Mouse (Mus musculus) common myeloid progenitor, adult 5-6 weeks (primary cell): ENCODE measurements around the gene Nmi. TPM values are rescaled to one million over a fixed set of nuclear protein-coding genes. Genes with fewer than 3 reads are reported as not detected.

Experiments used
- ATAC-seq: replicated peaks from 2 replicates; pipeline ENCODE4 v1.8.0; 2016; ENCODE audit warnings: low read depth, mild to moderate bottlenecking, moderate TSS enrichment, inconsistent platforms; ENCODE audit not compliant: poor library complexity, severe bottlenecking
- total RNA-seq: library from RNA; stranded (forward); fragments of 200-1000, 187-1606 nt; gene quantifications from 2 replicates; pipeline ENCODE4 v1.2.3, GENCODE M21; 2017

Gene Nmi
- total RNA-seq, 1 experiment from 2014 or later, result 63.2 TPM

DNA sequence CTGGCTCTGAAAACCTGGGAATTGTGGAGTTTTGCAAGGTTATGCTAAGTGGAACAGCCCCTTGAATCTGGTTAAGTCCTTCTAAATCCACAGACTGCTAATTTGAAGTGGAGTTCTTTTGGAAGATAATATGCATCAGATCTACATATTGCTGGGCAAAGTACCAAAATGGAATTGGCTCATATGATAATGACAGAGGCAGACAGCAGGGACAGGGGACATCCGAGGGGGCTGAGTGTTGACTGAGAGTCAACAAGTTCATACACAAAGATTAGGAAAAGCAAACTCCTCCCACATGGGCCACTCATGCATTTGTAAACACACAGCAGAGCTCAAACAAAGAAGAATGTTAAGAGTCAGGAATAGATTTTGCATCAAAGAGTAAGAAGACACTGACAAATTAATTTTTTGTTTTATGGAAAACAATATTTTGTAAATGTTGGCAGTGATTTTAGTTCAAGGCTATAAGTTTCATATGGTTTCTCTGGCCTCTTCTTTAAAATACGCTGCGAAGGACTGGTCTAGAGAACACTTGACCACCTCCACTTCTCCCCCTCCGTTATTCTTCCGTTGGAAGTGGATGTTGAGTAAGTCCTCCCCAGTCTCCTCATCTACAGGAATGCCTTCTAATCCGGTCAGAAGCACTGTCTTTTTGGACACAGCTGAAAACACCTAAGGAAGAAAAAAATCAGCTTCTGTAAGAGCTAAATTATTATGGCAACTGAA is 25.0 kb downstream of the Nmi start:
- peak; percentile 36; the same call in 1 of the 2 replicates for ATAC-seq

DNA sequence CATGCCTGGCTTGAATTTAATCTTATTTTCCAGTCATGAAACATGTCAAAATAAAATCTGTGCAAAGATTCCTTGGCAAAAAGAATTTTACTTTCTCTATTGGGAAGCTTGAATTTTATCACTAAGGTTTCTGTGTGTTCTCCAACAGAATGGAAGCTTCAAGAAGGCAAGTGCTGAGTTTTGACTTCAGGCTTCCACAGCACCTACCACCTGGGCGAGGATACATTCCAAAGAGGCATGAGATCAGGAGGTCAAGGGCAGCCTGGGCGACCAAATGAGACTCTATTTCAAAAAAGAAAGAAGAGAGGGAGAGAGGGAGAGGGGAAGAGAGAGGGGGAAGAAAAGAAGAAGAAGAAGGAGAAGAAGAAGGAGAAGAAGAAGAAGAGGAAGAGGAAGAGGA is 27.5 kb downstream of the Nmi start:
- ATAC-seq, result 0 out of 2 replicates have a peak, but pooled peaks have one; percentile 40

- peak; percentile 73 for ATAC-seq
These were observed 31.5 kb downstream of the Nmi start for GRCm38 (mm10) chr2:51941832-51942231.

DNA sequence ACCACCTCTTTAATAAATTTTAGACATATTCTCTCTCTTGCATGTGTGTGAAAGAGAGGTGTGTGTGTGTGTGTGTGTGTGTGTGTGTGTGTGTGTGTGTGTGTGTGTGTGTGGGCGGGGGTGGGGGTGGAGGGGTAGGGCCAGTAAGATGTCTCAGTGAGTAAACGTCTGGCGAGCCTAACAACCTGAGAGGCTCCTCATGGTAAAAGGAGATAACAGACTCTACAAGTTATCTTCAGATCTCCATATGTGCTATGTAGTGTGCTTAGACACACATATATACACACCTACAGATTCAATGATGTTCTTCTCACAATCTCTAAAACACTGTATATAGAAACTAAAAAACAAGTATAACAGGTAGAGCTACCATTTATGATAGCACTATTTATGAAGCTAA is 34.5 kb downstream of the Nmi start:
- no peak for ATAC-seq

- ATAC-seq, result no peak
These were observed 36.3 kb downstream of the Nmi start for GRCm38 (mm10) chr2:51937004-51937403.

DNA sequence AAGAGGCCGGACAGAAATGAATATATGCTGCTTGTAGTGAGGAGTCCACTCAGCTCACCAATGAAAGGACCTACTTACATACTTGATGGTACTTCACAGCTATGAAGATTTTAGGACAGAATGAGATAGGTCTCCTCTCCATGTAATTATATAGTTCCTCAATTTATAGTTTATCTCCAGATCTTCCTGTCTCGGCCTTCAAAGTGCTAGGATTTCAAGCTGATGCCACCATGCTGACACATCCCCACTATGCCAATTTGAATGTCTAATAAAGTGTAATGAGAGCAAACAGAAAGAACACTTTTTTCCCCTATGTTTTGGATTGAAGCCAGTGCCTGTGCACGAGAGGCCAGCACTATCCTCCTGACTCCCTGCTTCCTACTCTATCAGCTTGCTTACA is 36.7 kb downstream of the Nmi start:
- no peak for ATAC-seq

GRCm38 (mm10) chr2:51935921-51936320 is 37.4 kb downstream of the Nmi start:
- no peak for ATAC-seq

DNA sequence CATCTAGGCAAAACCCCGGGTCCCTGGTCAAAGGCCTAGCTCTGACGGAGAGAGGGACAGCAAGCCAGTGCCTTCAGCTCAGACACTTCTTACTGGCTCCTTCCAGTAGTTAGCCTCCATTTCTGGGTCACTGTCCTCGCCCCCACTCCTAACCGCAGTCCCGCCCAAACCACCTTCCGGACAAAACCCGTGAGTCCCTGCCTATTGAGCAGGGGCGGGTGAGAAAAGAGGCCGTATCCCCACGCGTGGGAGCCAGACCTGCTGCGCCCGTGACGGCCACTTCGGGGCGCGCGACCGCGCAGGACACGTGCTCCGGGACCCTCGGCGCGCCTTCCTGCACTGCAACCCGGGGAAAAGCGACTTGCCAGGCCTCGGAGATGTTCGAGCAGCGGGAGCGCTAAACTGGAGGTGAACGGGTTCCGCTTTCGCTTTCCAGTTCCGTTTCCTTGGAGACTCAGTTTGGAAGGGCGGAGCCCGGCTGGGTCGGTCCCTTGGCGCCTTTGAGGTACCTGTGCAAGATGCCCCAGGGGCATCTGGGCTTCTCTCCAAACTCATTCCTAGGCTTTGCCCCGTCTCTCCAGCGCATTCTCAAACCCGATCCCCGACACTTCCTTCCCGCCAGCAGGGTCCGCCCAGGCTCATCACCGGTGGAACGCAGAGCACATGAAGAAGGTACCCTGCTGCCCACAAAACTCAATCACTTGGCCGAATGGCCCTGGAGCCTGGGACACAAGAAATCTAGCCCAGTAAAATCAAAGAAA is 38.5 kb downstream of the Nmi start, which contains the start of gene Rbm43:
Gene Rbm43 (minus strand): TSS at position 590 of the 761 bp plus-strand sequence.
- peak; percentile 71 for ATAC-seq

GRCm38 (mm10) chr2:51933341-51934134 is 39.8 kb downstream of the Nmi start:
- ATAC-seq, result peak; percentile 28

DNA sequence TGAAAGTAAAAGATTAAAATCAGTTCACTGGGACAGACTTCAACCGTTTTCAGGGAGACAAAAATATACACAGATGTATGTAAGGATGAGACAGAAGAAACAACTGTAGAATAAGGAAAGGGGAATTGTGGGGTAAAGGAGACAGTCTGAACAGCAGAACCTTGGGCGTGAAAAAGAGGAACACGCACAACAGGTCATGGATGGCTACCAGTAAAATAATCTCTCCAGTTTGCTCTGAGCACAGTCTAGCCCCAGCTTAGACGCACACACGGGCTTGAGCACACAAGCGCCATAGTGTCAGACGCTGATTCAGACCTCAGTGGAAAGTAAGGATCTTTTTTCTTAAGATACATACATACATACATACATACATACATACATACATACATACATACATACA is 42.1 kb downstream of the Nmi start:
- ATAC-seq, result no peak

DNA sequence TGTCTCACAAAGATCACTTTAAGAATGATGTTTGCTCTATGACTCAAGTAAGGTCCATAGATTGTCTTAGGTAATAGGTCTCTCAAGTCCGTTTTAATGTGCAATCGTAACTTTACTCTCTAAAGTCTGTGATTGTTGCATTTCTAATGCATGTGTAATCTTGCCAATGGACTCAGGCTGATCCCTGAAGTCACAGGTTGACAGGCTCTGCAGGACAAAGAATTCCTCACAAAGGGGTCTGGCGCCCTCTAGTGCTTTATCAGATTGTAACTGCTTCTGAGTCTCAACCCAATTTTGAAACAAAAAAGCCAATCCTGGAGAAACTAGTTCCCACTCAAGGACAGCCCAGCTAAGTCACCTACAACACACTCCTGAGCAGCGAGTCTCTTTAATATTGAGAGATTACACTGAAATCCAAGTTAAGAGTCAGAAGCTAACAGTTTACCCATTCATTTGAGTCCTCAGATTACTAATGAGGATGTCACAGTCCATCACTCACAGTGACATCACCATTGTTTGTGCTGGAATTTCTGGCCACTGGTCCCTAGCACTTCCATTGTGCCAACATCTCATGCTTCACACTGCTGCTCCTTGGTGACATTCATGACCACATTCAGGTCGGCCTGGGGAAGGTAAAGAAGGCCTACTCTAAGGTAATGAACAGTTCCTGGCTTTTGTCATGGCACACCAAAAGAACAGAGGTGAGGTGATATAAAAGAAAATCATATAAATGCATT is 58.2 kb downstream of the Nmi start:
- ATAC-seq, result peak; percentile 95

GRCm38 (mm10) chr2:51914532-51914931 is 58.8 kb downstream of the Nmi start:
- no peak for ATAC-seq

GRCm38 (mm10) chr2:51912740-51913139 is 60.6 kb downstream of the Nmi start:
- no peak for ATAC-seq

- no peak for ATAC-seq
These were observed 61.4 kb downstream of the Nmi start for GRCm38 (mm10) chr2:51911864-51912263.

DNA sequence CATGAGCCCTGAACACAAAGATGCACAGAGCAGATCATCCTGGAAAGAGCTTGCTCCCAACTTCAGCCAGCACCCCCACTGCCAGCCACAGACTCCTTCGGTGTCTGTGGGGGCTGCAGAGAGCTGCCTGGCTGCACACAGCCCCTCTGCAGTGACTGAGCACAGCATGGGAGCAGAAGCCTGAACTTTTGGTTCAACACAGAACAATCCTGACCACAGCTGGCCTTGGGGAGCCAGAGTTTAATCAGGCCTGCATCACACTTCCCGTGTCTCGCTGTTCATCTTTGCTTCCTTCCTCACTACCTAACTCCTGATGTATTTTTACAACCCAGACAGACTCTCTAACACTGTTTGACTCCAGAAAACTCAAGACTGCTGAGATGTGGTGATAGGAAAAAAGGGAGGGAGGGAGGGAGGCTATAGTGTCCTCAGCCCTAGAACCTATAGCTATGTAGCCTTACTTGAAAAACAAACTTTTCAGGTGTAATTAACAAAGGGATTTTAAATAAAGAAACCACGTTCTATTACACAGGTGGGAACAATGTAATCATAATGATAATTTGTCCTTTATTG is 65.7 kb downstream of the Nmi start:
- peak; percentile 72 for ATAC-seq

- no peak for ATAC-seq
These were observed 67.7 kb downstream of the Nmi start for GRCm38 (mm10) chr2:51905637-51906036.
